Mouse (Mus musculus): ENCODE measurements around the gene Mars.
"Not testable (repeated sequence)": the region's sequence is repeated elsewhere in the genome, so short reads cannot be mapped to it uniquely, and the experiment has no call there.

The Mars gene

DNA sequence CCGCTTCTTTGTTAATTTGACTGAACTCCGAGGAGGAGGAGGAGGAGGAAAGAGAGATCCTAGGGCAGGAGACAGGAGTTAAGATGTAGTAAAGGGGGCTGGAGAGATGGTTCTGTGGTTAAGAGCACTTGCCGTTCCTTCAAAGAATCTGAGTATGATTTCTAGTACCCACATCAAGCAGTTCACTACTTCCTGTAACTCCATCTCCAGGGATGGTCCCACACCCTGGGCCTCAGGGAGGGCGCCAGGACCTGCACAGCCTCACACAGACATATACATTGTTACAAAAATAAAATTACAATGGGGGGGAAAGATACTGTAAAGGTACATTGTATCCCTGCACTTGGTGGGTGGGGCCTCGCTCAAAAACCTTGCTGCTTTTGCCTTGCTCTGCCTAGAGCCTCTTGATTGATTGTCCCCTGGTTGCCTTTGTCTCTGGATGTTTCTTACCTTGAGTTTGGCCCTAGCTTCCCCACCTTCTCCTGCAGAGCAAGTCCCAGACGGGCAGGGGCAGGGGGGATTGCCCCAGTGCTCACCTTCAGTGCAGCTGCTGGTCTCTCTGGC is 26.0 kb upstream of the Mars start:
- no peak for DNase-seq (ENCODE audit: low spot score in 2 of 2)

DNA sequence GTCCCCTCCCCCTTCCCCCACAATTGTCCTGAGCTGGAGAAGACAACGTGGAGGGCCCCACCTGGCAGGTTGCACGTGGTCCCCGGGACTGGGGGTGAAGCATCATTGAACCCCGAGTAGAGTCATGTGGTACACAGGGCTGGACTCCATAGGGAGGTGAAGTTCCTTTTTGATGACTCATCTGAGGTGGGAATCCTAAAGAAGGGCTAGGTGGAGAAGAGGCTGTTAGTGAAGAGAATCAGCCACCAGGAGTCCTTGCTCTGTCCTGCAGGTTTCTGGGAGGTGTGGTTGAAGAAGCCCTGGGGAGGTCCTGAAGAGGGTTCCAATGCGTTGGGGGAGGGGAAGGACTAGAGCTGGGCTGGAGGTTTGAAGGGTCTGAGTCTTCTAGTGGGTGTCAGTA is 25.4 kb upstream of the Mars start:
- DNase-seq (ENCODE audit: low spot score in 2 of 2): no peak

DNA sequence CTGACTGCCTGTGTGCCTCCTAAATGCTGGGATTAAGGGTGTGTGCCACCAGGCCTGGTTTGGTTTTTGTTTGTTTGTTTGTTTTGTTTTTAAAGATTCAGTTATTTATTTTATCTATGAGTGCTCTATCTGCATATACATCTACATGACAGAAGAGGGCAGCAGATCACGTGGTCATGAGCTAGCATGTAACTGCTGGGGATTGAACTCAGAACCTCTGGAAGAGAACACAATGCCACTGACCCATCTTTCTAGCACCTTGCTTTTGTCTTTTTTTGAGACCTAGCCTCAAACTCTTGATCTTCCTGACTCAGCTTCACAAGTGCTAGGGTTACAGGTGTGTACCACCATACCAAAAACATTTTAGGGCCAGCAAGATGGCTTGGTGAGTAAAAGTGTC is 23.7 kb upstream of the Mars start:
- no peak for DNase-seq (ENCODE audit: low spot score in 2 of 2)

- no peak for DNase-seq (ENCODE audit: low spot score in 2 of 2)
These were observed 21.6 kb upstream of the Mars start for GRCm38 (mm10) chr10:127333152-127333551.

GRCm38 (mm10) chr10:127332211-127332874 is 20.8 kb upstream of the Mars start:
- no peak for DNase-seq (ENCODE audit: low spot score in 2 of 2)

GRCm38 (mm10) chr10:127330212-127330611 is 18.6 kb upstream of the Mars start:
- no peak for DNase-seq (ENCODE audit: low spot score in 2 of 2)

- DNase-seq (ENCODE audit: low spot score in 2 of 2): no peak
These were observed 16.0 kb upstream of the Mars start for GRCm38 (mm10) chr10:127327461-127328145.

DNA sequence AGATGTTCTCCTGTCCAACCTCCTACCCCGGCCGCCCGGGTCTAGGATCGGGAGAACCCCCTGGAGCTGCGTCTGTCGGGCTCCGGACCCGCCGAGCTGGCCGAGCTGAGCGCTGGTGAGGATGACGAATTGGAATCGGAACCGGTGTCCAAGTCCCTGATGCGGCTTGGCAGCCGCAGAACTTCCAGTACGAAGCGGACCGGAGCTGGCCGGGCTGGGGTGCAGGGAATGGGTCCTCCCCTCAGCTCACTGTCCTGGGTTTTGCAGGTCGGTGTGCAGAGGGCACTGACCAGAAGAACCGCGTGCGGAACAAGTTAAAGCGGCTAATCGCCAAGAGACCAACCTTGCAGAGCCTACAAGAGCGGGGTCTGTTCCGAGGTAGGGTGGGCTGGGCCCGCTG is 15.2 kb upstream of the Mars start:
- no peak for DNase-seq (ENCODE audit: low spot score in 2 of 2)

DNA sequence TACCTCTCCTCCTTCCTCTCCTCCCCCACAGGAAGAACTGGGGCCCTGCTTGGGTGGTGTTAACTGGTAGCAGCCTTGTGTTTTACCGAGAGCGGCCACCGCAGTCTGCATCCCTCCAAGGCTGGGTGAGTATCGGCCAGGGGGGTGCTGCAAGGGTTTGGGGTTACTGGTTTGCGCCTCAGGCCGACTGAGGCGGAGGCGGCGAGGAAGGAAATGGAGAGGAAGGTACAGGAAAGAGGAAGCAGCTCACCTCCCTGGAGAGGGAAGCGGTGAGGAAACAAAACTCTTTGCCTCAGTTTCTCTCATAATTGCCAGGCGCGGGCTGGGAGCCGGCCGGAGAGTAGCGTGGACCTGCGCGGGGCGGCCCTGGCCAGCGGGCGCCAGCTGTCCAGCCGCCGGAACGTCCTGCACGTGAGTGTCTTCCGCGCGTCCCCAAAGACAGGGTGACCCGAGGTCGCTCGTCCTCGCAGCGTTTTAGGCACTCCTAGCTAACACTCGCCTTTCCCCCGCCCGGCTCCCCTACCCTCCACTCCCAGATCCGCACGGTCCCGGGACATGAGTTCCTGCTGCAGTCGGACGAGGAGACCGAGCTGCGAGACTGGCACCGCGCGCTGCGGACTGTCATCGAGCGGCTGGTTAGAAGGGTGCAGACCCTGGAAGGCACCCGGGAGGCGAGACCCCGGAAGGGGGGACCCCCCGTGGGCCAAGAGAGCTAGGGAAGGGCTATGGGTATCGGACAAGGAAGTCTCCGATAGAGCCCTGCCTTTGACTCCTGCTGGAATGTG is 14.6 kb upstream of the Mars start:
- no peak for DNase-seq (ENCODE audit: low spot score in 2 of 2)

- DNase-seq (ENCODE audit: low spot score in 2 of 2): no peak
These were observed 13.9 kb upstream of the Mars start for GRCm38 (mm10) chr10:127325454-127326016.

DNA sequence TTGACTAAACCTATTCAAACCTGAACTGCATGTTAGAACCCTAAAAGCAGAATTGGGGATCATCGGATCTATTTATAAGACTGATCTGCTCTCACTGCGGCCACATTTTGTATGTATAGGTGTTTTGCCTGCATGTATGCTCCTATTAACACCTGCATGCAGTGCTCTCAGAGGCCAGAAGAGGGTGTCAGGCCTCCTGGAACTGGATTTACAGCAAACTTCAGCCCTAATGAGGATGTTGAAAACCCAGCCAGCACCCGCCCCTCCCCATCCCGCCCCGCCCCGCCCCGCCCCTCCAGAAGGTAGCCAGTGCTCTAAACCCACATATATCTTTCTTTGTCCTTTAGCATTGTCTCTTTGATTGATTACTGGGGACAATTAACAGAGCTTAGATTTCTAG is 12.9 kb upstream of the Mars start:
- no peak for DNase-seq (ENCODE audit: low spot score in 2 of 2)

GRCm38 (mm10) chr10:127323131-127323855 is 11.7 kb upstream of the Mars start:
- no peak for DNase-seq (ENCODE audit: low spot score in 2 of 2)

DNA sequence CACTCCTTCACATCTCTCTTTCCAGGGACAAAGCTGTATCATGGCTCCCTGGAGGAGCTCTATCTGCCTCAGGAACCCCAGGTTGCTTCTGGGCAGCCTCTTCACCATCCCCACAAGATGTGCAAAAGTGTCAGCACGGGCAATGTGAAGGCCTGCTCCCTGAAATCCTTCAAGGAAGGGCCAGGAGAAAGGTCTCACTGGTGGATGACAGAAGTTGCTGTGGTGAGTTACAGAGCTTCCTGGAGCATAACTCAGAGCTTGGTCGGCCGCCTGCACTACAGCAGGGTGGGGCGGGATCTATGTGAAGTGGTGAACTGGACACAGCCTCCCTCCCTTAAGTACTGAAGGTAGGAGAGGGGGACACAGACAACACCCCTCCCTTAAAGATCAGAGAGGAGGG is 11.1 kb upstream of the Mars start:
- DNase-seq (ENCODE audit: low spot score in 2 of 2): no peak

GRCm38 (mm10) chr10:127322178-127322577 is 10.6 kb upstream of the Mars start:
- no peak for DNase-seq (ENCODE audit: low spot score in 2 of 2)

- no peak for DNase-seq (ENCODE audit: low spot score in 2 of 2)
These were observed 10.0 kb upstream of the Mars start, which contains the start of gene Arhgap9 for GRCm38 (mm10) chr10:127321621-127322020. Gene Arhgap9, plus strand, starts transcription at chr10:127321964.

- DNase-seq (ENCODE audit: low spot score in 2 of 2): no peak
These were observed 8.4 kb upstream of the Mars start for GRCm38 (mm10) chr10:127319969-127320368.

DNA sequence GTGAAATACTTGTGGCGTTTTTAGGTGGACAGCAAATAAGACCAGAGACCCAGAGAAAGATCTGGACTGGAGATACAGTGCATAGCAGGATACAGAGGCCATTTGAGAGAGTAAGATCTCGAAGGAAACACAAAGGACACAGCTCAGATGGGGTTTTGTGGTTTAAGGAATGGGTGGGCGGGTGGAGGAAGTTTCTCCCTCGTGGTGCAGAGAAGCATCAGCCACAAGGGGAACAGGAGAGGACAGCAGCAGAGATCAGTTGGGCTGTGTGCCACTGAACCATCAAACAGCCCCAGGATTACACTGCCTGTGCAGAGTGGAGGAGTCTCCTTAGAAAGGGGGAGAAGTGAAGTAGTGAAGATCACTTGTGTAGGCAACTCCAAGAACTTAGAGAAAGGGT is 6.4 kb upstream of the Mars start:
- no peak for DNase-seq (ENCODE audit: low spot score in 2 of 2)

GRCm38 (mm10) chr10:127317277-127317676 is 5.7 kb upstream of the Mars start:
- no peak for DNase-seq (ENCODE audit: low spot score in 2 of 2)

DNA sequence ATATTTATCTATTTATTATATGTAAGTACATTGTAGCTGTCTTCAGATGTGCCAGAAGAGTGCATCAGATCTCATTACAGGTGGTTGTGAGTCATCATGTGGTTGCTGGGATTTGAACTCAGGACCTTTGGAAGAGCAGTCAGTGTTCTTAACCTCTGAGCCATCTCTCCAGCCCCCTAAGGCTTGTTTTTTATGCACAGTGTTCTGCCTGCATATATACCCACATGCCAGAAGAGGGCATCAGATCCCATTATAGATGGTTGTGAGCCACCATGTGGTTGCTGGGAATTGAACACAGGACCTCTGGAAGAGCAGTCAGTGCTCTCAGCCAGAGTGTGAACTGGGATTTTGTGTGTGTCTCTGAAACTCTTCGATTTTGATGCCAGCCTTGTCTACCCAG is 3.4 kb upstream of the Mars start:
- DNase-seq (ENCODE audit: low spot score in 2 of 2): not testable (repeated sequence)

- not testable (repeated sequence) for DNase-seq (ENCODE audit: low spot score in 2 of 2)
These were observed 1.9 kb upstream of the Mars start for GRCm38 (mm10) chr10:127313516-127313915.

- DNase-seq (ENCODE audit: low spot score in 2 of 2): no peak
These were observed 1.3 kb upstream of the Mars start for GRCm38 (mm10) chr10:127312858-127313257.

GRCm38 (mm10) chr10:127312356-127312676 is 730 bp upstream of the Mars start:
- DNase-seq (ENCODE audit: low spot score in 2 of 2): peak; percentile 64 to 69

All from frontal cortex, postnatal 25 days (tissue).